Mouse (Mus musculus) limb, embryonic 15.5 days (tissue): ENCODE measurements around the gene Wsb2. TPM values are rescaled to one million over a fixed set of nuclear protein-coding genes. Genes with fewer than 3 reads are reported as not detected.
A peak's percentile ranks its signal among the peaks of the same experiment; 100 is the strongest.

Source experiments
- ATAC-seq: fragments of 200-750 bp; cut with Nextera tagmentation; 2 replicates; pipeline ENCODE4 v1.8.0; 2017; ENCODE audit warnings: low read depth, moderate TSS enrichment; ENCODE audit not compliant: insufficient number of reproducible peaks, low FRiP score, low TSS enrichment
- H3K27ac ChIP-seq: fragments of 300-500 bp; sonication (generic); 2 replicates; pipeline ENCODE4 v1.5.1; 2015; ENCODE audit warnings: moderate library complexity, mild to moderate bottlenecking, inconsistent platforms
- H3K27me3 ChIP-seq: fragments of 300-500 bp; sonication (generic); 2 replicates; pipeline ENCODE4 v1.6.1; 2015; ENCODE audit warnings: inconsistent platforms
- H3K36me3 ChIP-seq: fragments of 300-500 bp; sonication (generic); 2 replicates; pipeline ENCODE4 v1.6.1; 2015; ENCODE audit warnings: inconsistent platforms
- H3K4me1 ChIP-seq: fragments of 300-500 bp; sonication (generic); 2 replicates; pipeline ENCODE4 v1.6.1; 2015; ENCODE audit warnings: inconsistent platforms
- H3K4me2 ChIP-seq: fragments of 300-500 bp; sonication (generic); 2 replicates; pipeline ENCODE4 v1.6.1; 2015; ENCODE audit warnings: mild to moderate bottlenecking, inconsistent platforms
- H3K4me3 ChIP-seq: fragments of 300-500 bp; sonication (generic); 2 replicates; pipeline ENCODE4 v1.5.1; 2015; ENCODE audit warnings: mild to moderate bottlenecking, inconsistent platforms
- H3K9ac ChIP-seq: fragments of 300-500 bp; sonication (generic); 2 replicates; pipeline ENCODE4 v1.6.1; 2015; ENCODE audit warnings: inconsistent platforms
- H3K9me3 ChIP-seq: fragments of 300-500 bp; sonication (generic); 2 replicates; pipeline ENCODE4 v1.6.1; 2016; ENCODE audit warnings: inconsistent platforms
- WGBS: fragments of 180-500 bp; shearing (Covaris S2); methylation state at CpG from one replicate; pipeline ENCODE4 v1.1.7; 2015; 5-methylcytosine and 5-hydroxymethylcytosine counted together
- polyA plus RNA-seq: library from polyadenylated mRNA; unstranded; fragments of >200 nt; fragmentation: Nextera tagmentation; extraction: Ambion mirVana; gene quantifications from 2 replicates; pipeline ENCODE4 v1.2.1, GENCODE M21; 2015

The Wsb2 gene
- 66.9 and 74.6 TPM in 2 replicates for polyA plus RNA-seq

- peak within 1 kb of the TSS; percentile 87 for H3K9ac ChIP-seq
- no peaks in the 10 kb centered on the region for H3K27me3 ChIP-seq
- ATAC-seq: peak; percentile 40
- H3K4me2 ChIP-seq: peak within 1 kb of the TSS; percentile 90
- WGBS: 2% methylated on average over 18 of the region's 54 CpGs
- H3K4me3 ChIP-seq: peak within 1 kb of the TSS; percentile 95
- peak within 1 kb of the TSS; percentile 90 for H3K27ac ChIP-seq
- H3K36me3 ChIP-seq: no peaks in the 10 kb centered on the region; the same call in 1 of the 2 replicates
- H3K4me1 ChIP-seq: peaks cover 37% of the 10 kb centered on the region
- H3K9me3 ChIP-seq: no peaks in the 10 kb centered on the region
These were observed at the start of gene Wsb2 for GRCm38 (mm10) chr5:117357129-117357477. Gene Wsb2, plus strand, starts transcription at chr5:117357304.

- Histone ChIP-seq H3K36me3 (no peaks in the 10 kb centered on the region), H3K4me2 (no peak overlapping the region), H3K27ac (no peak overlapping the region), H3K9ac (no peak overlapping the region), H3K9me3 (no peaks in the 10 kb centered on the region), H3K4me1 (peaks cover 4% of the 10 kb centered on the region; the same call in 1 of the 2 replicates), H3K27me3 (no peaks in the 10 kb centered on the region), H3K4me3 (no peak overlapping the region)
- WGBS: 30% methylated on average over 11 of the region's 11 CpGs
- ATAC-seq: no peak
These were observed 49.4 kb upstream of the Wsb2 start for GRCm38 (mm10) chr5:117307699-117308098.

- peak overlapping the region; percentile 38 for H3K4me2 ChIP-seq
- no peak overlapping the region for H3K9ac ChIP-seq
- H3K27me3 ChIP-seq: no peaks in the 10 kb centered on the region
- 0 out of 2 replicates have a peak overlapping the region, but pooled peaks have one; percentile 55 for H3K27ac ChIP-seq
- no peaks in the 10 kb centered on the region for H3K36me3 ChIP-seq
- 7% methylated on average over 13 of the region's 14 CpGs for WGBS
- H3K4me3 ChIP-seq: peak overlapping the region; percentile 29
- no peak for ATAC-seq
- no peaks in the 10 kb centered on the region for H3K9me3 ChIP-seq
- peaks cover 16% of the 10 kb centered on the region for H3K4me1 ChIP-seq
These were observed 43.7 kb upstream of the Wsb2 start for GRCm38 (mm10) chr5:117313420-117313819.

GRCm38 (mm10) chr5:117313909-117314308, 43.2 kb upstream of the Wsb2 start:
- Histone ChIP-seq H3K4me3 (peak overlapping the region; percentile 29), H3K9me3 (no peaks in the 10 kb centered on the region), H3K9ac (no peak overlapping the region), H3K4me2 (peak overlapping the region; percentile 38), H3K4me1 (peaks cover 16% of the 10 kb centered on the region), H3K27me3 (no peaks in the 10 kb centered on the region), H3K36me3 (no peaks in the 10 kb centered on the region), H3K27ac (peak overlapping the region; percentile 55; the same call in 1 of the 2 replicates)
- 30% methylated on average over 10 of the region's 10 CpGs for WGBS
- ATAC-seq: no peak

- peak overlapping the region; percentile 23; the same call in 1 of the 2 replicates for H3K27ac ChIP-seq
- H3K4me3 ChIP-seq: no peak overlapping the region
- no peaks in the 10 kb centered on the region for H3K36me3 ChIP-seq
- no peaks in the 10 kb centered on the region for H3K9me3 ChIP-seq
- no peak overlapping the region for H3K9ac ChIP-seq
- 30% methylated on average over 9 of the region's 9 CpGs for WGBS
- H3K4me2 ChIP-seq: peak overlapping the region; percentile 8; the same call in 1 of the 2 replicates
- H3K27me3 ChIP-seq: no peaks in the 10 kb centered on the region
- ATAC-seq: no peak
- H3K4me1 ChIP-seq: peaks cover 20% of the 10 kb centered on the region
These were observed 42.3 kb upstream of the Wsb2 start for GRCm38 (mm10) chr5:117314587-117315428.

- Histone ChIP-seq H3K4me1 (peaks cover 14% of the 10 kb centered on the region), H3K27me3 (no peaks in the 10 kb centered on the region; the same call in 1 of the 2 replicates), H3K36me3 (no peaks in the 10 kb centered on the region), H3K27ac (peak within 1 kb of the TSS; percentile 82), H3K9me3 (no peaks in the 10 kb centered on the region), H3K4me3 (peak within 1 kb of the TSS; percentile 80), H3K9ac (peak within 1 kb of the TSS; percentile 78), H3K4me2 (peak within 1 kb of the TSS; percentile 98)
- WGBS: under 1% methylated on average over 77 of the region's 81 CpGs
- ATAC-seq: peak; percentile 66
These were observed 38.1 kb upstream of the Wsb2 start, which contains the start of gene Vsig10 for GRCm38 (mm10) chr5:117318741-117319629. Gene Vsig10, plus strand, starts transcription at chr5:117319083.

- H3K36me3 ChIP-seq: no peaks in the 10 kb centered on the region
- 82% methylated on average over 9 of the region's 9 CpGs for WGBS
- no peaks in the 10 kb centered on the region; the same call in 1 of the 2 replicates for H3K27me3 ChIP-seq
- no peak overlapping the region for H3K4me2 ChIP-seq
- no peak for ATAC-seq
- no peaks in the 10 kb centered on the region for H3K9me3 ChIP-seq
- peaks cover 6% of the 10 kb centered on the region; the same call in 1 of the 2 replicates for H3K4me1 ChIP-seq
- H3K27ac ChIP-seq: no peak overlapping the region
- H3K9ac ChIP-seq: no peak overlapping the region
- H3K4me3 ChIP-seq: no peak overlapping the region
These were observed 33.4 kb upstream of the Wsb2 start for GRCm38 (mm10) chr5:117323751-117324150.

- Histone ChIP-seq H3K27ac (no peak overlapping the region), H3K4me1 (no peaks in the 10 kb centered on the region), H3K36me3 (no peaks in the 10 kb centered on the region), H3K9me3 (no peaks in the 10 kb centered on the region), H3K4me2 (no peak overlapping the region), H3K9ac (no peak overlapping the region), H3K27me3 (no peaks in the 10 kb centered on the region), H3K4me3 (no peak overlapping the region)
- WGBS: 75% methylated on average over 6 of the region's 6 CpGs
- ATAC-seq: no peak
These were observed 30.7 kb upstream of the Wsb2 start for GRCm38 (mm10) chr5:117326408-117326807.

GRCm38 (mm10) chr5:117330457-117330856, 26.6 kb upstream of the Wsb2 start:
- no peak for ATAC-seq

GRCm38 (mm10) chr5:117337999-117338398, 19.1 kb upstream of the Wsb2 start:
- no peak overlapping the region for H3K27ac ChIP-seq
- ATAC-seq: no peak
- H3K4me2 ChIP-seq: no peak overlapping the region
- no peaks in the 10 kb centered on the region for H3K27me3 ChIP-seq
- WGBS: 86% methylated on average over 10 of the region's 10 CpGs
- H3K4me3 ChIP-seq: no peak overlapping the region
- no peaks in the 10 kb centered on the region for H3K4me1 ChIP-seq
- no peak overlapping the region for H3K9ac ChIP-seq
- peaks cover 16% of the 10 kb centered on the region for H3K36me3 ChIP-seq
- no peaks in the 10 kb centered on the region for H3K9me3 ChIP-seq

More at GRCm38 (mm10) chr5:117330457-117330856, 26.6 kb upstream of the Wsb2 start:
- no peak overlapping the region for H3K27ac ChIP-seq
- H3K9ac ChIP-seq: no peak overlapping the region
- no peaks in the 10 kb centered on the region for H3K4me1 ChIP-seq
- H3K4me2 ChIP-seq: no peak overlapping the region
- H3K36me3 ChIP-seq: peaks cover 6% of the 10 kb centered on the region
- H3K9me3 ChIP-seq: no peaks in the 10 kb centered on the region
- H3K4me3 ChIP-seq: no peak overlapping the region
- WGBS: 68% methylated on average over 7 of the region's 7 CpGs
- no peaks in the 10 kb centered on the region for H3K27me3 ChIP-seq

GRCm38 (mm10) chr5:117338503-117338902, 18.6 kb upstream of the Wsb2 start:
- WGBS: 81% methylated on average over 8 of the region's 8 CpGs
- H3K4me2 ChIP-seq: no peak overlapping the region
- no peak for ATAC-seq
- peaks cover 16% of the 10 kb centered on the region for H3K36me3 ChIP-seq
- no peak overlapping the region for H3K9ac ChIP-seq
- no peak overlapping the region for H3K27ac ChIP-seq
- no peaks in the 10 kb centered on the region for H3K27me3 ChIP-seq
- no peak overlapping the region for H3K4me3 ChIP-seq
- no peaks in the 10 kb centered on the region for H3K9me3 ChIP-seq
- H3K4me1 ChIP-seq: no peaks in the 10 kb centered on the region
